Mouse (Mus musculus): ENCODE results near the gene Iqck. TPM values are rescaled to one million over a fixed set of nuclear protein-coding genes. Genes with fewer than 3 reads are reported as not detected.

Iqck gene
- polyA plus RNA-seq, 1 experiment: 1.1 TPM

DNA sequence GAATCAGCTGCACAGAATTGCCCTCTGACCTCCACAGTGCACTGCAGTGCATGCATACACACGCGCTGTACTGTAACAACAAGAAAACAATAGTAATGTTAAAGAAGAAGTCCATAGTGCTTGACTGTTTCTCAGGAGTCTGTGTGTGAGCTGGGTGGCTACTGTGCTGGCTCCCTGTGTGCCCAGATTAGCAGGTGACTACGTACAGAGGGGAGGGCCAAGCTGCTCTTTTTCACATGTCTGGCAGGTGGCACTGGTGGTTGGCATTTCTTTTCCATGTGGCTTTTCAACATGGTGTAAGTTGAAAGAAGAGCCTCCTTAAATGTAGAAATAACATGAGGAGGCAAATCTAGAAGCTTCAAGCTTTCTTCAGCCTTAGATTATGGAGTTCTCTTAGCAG is 72.8 kb downstream of the Iqck start:
- DNase-seq: no peak
- no peaks in the 10 kb centered on the region for H3K27me3 ChIP-seq (ENCODE audit: control insufficient read depth, insufficient read depth, low read length)
- no peak for TF ChIP-seq CTCF (IDR thresholded peaks at IDR 0.05; ENCODE audit: borderline replicate concordance, control insufficient read depth, extremely low read depth, insufficient read depth, low read length, poor library complexity)
- no peaks in the 10 kb centered on the region; the same call in 1 of the 2 replicates for H3K4me1 ChIP-seq (replicated peaks; ENCODE audit: control insufficient read depth, insufficient read depth, low read length)
- no peaks in the 10 kb centered on the region for H3K36me3 ChIP-seq (ENCODE audit: control insufficient read depth, insufficient read depth, low read length)
- no peak overlapping the region for H3K27ac ChIP-seq (ENCODE audit: control insufficient read depth, insufficient read depth, low read length)
- no peak overlapping the region for H3K4me3 ChIP-seq (ENCODE audit: control insufficient read depth, insufficient read depth, low read length)
- 81% methylated on average over 3 of the region's 3 CpGs for WGBS

DNA sequence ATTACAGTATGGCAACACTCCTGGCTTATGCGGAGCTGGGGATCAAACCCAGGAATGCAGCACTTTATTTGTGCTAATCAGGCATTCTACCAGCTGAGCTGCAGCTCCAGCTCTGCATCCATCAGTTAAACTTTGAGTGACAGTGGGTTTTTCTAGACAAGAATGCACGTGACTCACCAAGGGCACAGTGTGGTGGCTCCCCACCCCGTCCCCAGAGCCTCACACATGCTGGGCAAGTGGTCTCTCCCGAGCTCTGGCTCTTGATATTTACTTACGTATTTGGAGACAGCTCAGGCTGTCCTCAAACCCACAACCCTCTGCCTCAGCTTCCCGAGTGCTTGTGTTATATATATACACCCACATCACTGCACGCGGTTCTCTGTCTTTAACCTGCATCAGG is 73.4 kb downstream of the Iqck start:
- Histone ChIP-seq H3K36me3 (ENCODE audit: control insufficient read depth, insufficient read depth, low read length) (no peaks in the 10 kb centered on the region), H3K27me3 (ENCODE audit: control insufficient read depth, insufficient read depth, low read length) (no peaks in the 10 kb centered on the region), H3K4me1 (replicated peaks; ENCODE audit: control insufficient read depth, insufficient read depth, low read length) (no peaks in the 10 kb centered on the region; the same call in 1 of the 2 replicates), H3K27ac (ENCODE audit: control insufficient read depth, insufficient read depth, low read length) (no peak overlapping the region), H3K4me3 (ENCODE audit: control insufficient read depth, insufficient read depth, low read length) (no peak overlapping the region)
- WGBS: 86% methylated on average over 8 of the region's 8 CpGs
- DNase-seq: no peak
- no peak for TF ChIP-seq POLR2A (IDR thresholded peaks at IDR 0.05; ENCODE audit: control insufficient read depth, extremely low read depth, insufficient read depth, low read length, poor library complexity)
- no peak for TF ChIP-seq CTCF (IDR thresholded peaks at IDR 0.05; ENCODE audit: borderline replicate concordance, control insufficient read depth, extremely low read depth, insufficient read depth, low read length, poor library complexity)

DNA sequence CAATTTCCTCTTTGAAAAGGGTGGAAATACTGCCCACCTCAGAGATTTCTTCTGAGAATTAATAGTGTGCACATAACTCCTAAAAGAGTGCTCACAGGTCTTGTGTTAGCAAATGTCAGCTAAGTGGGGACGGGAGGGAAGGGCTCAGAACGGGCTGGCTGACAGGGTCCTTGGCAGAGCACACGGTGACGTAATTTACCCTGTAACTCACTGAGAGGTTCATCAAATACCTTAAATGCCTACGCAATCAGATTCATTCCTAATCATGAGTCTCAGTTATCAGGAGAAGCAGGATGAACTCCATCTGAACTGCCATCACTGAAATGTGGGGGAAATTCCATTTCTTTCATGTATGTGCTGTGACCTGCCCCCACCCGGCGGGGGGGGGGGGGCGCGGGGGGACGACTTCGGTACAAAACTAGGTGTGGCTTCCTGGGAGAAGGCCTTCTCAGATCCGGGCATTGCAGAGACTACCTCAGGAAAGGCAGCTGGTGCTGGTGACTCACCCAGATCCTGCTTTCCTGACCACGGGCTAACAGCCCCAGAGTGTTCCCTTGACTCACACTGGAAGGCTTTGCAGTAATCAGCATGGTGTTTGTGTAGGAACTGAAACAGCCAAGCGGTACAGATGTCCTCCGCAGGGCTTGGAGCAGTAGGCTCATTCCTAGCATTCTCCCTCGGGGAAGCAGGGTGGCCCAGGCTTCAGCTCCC is 74.2 kb downstream of the Iqck start:
- Histone ChIP-seq H3K4me1 (replicated peaks; ENCODE audit: control insufficient read depth, insufficient read depth, low read length) (no peaks in the 10 kb centered on the region; the same call in 1 of the 2 replicates), H3K27ac (ENCODE audit: control insufficient read depth, insufficient read depth, low read length) (no peak overlapping the region), H3K4me3 (ENCODE audit: control insufficient read depth, insufficient read depth, low read length) (no peak overlapping the region), H3K36me3 (ENCODE audit: control insufficient read depth, insufficient read depth, low read length) (no peaks in the 10 kb centered on the region), H3K27me3 (ENCODE audit: control insufficient read depth, insufficient read depth, low read length) (no peaks in the 10 kb centered on the region)
- 52% methylated on average over 16 of the region's 16 CpGs for WGBS
- no peak for DNase-seq
- TF ChIP-seq CTCF (IDR thresholded peaks at IDR 0.05; ENCODE audit: borderline replicate concordance, control insufficient read depth, extremely low read depth, insufficient read depth, low read length, poor library complexity): no peak
- TF ChIP-seq POLR2A (IDR thresholded peaks at IDR 0.05; ENCODE audit: control insufficient read depth, extremely low read depth, insufficient read depth, low read length, poor library complexity): no peak

DNA sequence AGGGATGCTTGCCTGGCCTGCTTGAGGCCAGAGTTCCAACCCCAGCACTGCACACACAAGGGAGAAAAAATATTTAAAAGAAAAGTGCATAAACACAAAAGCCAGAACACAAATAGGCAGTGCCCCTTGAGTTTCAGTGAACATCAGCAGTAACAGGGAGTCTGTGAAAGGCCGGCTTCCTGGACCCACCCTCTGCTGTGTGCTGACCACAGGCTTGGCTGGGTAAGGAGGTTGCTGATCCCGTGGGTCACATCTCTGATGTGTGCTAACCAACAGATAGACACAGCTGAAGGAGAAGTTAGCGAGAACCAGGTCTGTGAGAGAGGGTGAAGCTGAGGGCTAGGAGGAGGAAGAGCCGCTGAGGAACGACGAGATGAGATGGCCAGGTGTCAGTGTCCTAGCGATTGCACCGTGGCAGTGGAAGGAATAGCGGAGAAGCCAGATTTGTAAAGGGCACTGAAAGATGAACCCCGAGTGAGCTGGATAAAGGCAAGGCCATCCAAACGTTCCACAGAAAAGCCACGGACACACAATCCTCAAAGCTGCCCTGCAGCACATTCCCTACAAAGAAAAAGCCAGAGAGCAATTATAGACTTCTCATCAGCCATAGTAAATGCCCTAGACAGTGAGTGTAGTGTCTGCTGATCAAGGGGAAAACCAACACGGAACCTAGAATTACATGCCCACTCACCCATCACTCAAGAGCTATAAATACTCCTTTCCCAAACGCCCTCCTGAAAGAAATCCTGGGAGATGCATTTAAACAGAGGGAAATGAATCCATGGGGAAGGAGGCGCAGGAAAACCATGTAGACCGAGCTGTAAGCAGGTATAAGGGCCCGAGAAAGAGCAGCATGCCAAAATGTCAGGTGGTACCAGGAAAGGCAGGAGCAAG is 76.2 kb downstream of the Iqck start:
- 85% methylated on average over 17 of the region's 17 CpGs for WGBS
- no peak for DNase-seq
- no peaks in the 10 kb centered on the region for H3K36me3 ChIP-seq (ENCODE audit: control insufficient read depth, insufficient read depth, low read length)
- H3K27me3 ChIP-seq (ENCODE audit: control insufficient read depth, insufficient read depth, low read length): no peaks in the 10 kb centered on the region
- TF ChIP-seq POLR2A (IDR thresholded peaks at IDR 0.05; ENCODE audit: control insufficient read depth, extremely low read depth, insufficient read depth, low read length, poor library complexity) (no peak), CTCF (IDR thresholded peaks at IDR 0.05; ENCODE audit: borderline replicate concordance, control insufficient read depth, extremely low read depth, insufficient read depth, low read length, poor library complexity) (no peak)
- no peak overlapping the region for H3K4me3 ChIP-seq (ENCODE audit: control insufficient read depth, insufficient read depth, low read length)
- H3K4me1 ChIP-seq (replicated peaks; ENCODE audit: control insufficient read depth, insufficient read depth, low read length): peaks cover 2% of the 10 kb centered on the region
- no peak overlapping the region for H3K27ac ChIP-seq (ENCODE audit: control insufficient read depth, insufficient read depth, low read length)

DNA sequence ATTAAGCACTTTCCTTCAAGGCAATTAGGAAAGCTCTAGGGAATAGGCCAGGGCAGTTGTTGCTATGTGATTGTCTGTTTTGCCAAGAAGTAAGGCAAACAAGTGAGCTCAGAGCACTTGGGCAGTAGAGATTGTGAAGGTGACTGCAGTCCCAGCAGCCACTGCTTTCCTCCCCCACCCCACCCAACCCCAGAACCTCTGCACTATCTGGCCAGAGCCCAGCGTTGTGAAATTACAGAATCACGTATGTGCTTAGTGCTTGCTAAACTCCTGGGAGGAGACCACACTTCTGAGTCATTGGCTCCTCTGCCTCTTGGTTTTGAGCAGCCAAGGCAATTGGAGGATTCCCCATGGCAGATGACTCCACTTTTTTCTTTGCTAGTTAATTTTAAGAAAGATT is 79.8 kb downstream of the Iqck start:
- no peaks in the 10 kb centered on the region for H3K36me3 ChIP-seq (ENCODE audit: control insufficient read depth, insufficient read depth, low read length)
- H3K4me3 ChIP-seq (ENCODE audit: control insufficient read depth, insufficient read depth, low read length): no peak overlapping the region
- peaks cover 11% of the 10 kb centered on the region for H3K4me1 ChIP-seq (replicated peaks; ENCODE audit: control insufficient read depth, insufficient read depth, low read length)
- no peak overlapping the region for H3K27ac ChIP-seq (ENCODE audit: control insufficient read depth, insufficient read depth, low read length)
- no peak for TF ChIP-seq POLR2A (IDR thresholded peaks at IDR 0.05; ENCODE audit: control insufficient read depth, extremely low read depth, insufficient read depth, low read length, poor library complexity)
- TF ChIP-seq CTCF (IDR thresholded peaks at IDR 0.05; ENCODE audit: borderline replicate concordance, control insufficient read depth, extremely low read depth, insufficient read depth, low read length, poor library complexity): no peak
- 79% methylated on average over 2 of the region's 2 CpGs for WGBS
- H3K27me3 ChIP-seq (ENCODE audit: control insufficient read depth, insufficient read depth, low read length): no peaks in the 10 kb centered on the region
- DNase-seq: no peak

DNA sequence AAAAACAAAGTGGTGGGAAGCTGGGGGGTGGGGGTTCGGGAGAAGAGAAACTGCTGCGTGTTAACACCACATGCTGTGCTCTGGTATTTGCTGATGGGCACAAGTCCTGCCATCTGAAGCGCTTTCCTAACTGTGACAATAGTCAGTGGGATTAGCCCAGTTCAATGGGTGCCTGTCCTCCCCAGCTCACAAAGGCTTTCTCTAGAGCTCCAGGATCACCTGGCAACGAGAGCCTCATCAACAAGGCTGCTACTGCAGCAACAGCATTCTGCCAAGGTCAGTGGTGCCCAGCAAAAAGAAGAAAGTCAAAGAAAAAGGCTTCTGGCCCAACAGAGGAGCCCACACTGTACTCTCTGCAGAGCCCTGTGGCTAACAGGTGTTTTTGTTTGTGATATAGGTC is 81.3 kb downstream of the Iqck start:
- no peak for DNase-seq
- 91% methylated on average over 4 of the region's 4 CpGs for WGBS
- H3K36me3 ChIP-seq (ENCODE audit: control insufficient read depth, insufficient read depth, low read length): no peaks in the 10 kb centered on the region
- no peak overlapping the region for H3K27ac ChIP-seq (ENCODE audit: control insufficient read depth, insufficient read depth, low read length)
- no peaks in the 10 kb centered on the region for H3K27me3 ChIP-seq (ENCODE audit: control insufficient read depth, insufficient read depth, low read length)
- no peak overlapping the region for H3K4me3 ChIP-seq (ENCODE audit: control insufficient read depth, insufficient read depth, low read length)
- H3K4me1 ChIP-seq (replicated peaks; ENCODE audit: control insufficient read depth, insufficient read depth, low read length): peaks cover 11% of the 10 kb centered on the region
- TF ChIP-seq CTCF (IDR thresholded peaks at IDR 0.05; ENCODE audit: borderline replicate concordance, control insufficient read depth, extremely low read depth, insufficient read depth, low read length, poor library complexity) (no peak), POLR2A (IDR thresholded peaks at IDR 0.05; ENCODE audit: control insufficient read depth, extremely low read depth, insufficient read depth, low read length, poor library complexity) (no peak)
